Mouse (Mus musculus): ENCODE measurements around the gene Mrps18a. TPM values are rescaled to one million over a fixed set of nuclear protein-coding genes. Genes with fewer than 3 reads are reported as not detected.

Gene Mrps18a
- total RNA-seq, 2 experiments from 2014 or later, result 86.2 to 99.1 TPM

GRCm38 (mm10) chr17:46139872-46140271 lies 29.1 kb downstream of the Mrps18a start:
- DNase-seq (ENCODE audit: low spot score), result no peak

- DNase-seq (ENCODE audit: low spot score), result peak; percentile 76
Observed at GRCm38 (mm10) chr17:46143578-46144423, 33.0 kb downstream of the Mrps18a start, which contains the start of gene Rsph9. Rsph9 (minus strand) TSS chr17:46144216.

DNA sequence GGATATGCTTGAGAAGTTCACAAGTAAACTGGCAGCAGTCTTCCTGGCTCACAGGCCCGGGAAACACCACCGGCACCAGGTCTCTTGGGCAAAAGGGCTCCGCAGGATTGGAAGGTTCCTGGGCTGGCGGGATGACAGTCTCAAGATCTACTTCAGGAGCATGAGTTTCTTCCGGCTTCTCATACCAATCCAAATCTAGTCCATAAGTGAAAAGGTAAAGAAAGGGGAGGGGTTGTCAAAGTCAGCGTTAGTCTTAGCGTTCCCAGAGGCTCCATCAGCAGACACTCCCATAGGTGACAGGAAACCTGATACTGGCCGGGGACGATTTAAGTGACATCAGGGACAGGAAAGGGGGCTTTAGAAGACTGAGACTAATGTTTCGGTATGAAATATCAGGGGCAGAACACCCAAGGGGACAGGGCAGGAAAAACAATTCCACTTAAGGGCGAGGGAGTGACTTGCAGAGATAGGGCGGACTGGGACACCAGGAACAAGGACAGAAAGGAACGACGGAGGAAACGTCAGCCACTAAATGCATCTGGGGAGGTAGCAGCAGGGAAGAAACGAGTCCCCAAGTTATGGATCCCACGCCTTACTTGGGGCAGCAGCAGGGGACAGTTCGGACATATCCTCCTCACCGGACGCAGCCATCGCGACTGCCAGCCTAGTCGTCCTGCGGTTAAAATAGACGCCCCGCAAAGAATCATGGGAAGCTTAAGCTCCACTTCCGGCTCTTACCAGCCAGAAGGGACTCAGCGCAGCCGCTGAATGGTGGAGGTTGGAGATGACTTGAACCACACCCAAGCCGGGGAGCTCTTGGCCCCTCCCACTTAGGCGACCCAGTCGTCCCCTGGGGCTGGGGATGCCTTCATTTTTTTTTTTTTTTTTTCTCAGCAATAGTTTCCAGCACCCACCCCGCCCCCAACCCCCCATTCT lies 42.3 kb downstream of the Mrps18a start, which contains the start of gene Mad2l1bp:
Gene Mad2l1bp, minus strand, starts transcription at position 707 of the 936 bp plus-strand sequence.
- DNase-seq (ENCODE audit: low spot score), result peak; percentile 94

- no peak for DNase-seq (ENCODE audit: low spot score)
Observed at GRCm38 (mm10) chr17:46154336-46154735, 43.5 kb downstream of the Mrps18a start.

- DNase-seq (ENCODE audit: low spot score), result no peak
Observed at GRCm38 (mm10) chr17:46156680-46157079, 45.9 kb downstream of the Mrps18a start.

GRCm38 (mm10) chr17:46157131-46157530 lies 46.3 kb downstream of the Mrps18a start:
- DNase-seq (ENCODE audit: low spot score), result no peak

GRCm38 (mm10) chr17:46159236-46159635 lies 48.5 kb downstream of the Mrps18a start:
- no peak for DNase-seq (ENCODE audit: low spot score)

- peak; percentile 96 for DNase-seq (ENCODE audit: low spot score)
Observed at GRCm38 (mm10) chr17:46160090-46160662, 49.4 kb downstream of the Mrps18a start.

GRCm38 (mm10) chr17:46160686-46161085 lies 49.9 kb downstream of the Mrps18a start, which contains the start of gene Gtpbp2:
Gtpbp2 (plus strand) TSS chr17:46161032.
- peak; percentile 98 for DNase-seq (ENCODE audit: low spot score)

GRCm38 (mm10) chr17:46161179-46161578 lies 50.4 kb downstream of the Mrps18a start:
- no peak for DNase-seq (ENCODE audit: low spot score)

DNA sequence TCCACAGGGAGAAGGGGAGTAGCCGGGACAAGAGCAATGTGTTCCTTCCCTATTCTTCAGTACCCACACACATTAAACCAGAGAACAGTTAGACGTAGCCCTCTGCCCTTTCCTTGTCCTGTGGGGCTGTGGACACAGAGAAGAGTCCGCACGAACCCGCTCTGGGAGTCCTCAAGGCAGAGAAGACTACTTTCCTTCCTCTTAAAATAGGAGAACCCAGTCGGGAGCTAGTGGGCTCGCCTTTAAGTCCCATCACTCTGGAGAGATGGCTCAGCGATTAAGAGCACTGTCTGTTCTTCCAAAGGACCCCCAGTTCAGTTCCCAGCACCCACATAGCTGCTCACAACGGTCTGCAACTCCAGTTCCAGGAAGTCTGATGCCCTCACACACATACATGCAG lies 50.9 kb downstream of the Mrps18a start:
- DNase-seq (ENCODE audit: low spot score), result no peak

DNA sequence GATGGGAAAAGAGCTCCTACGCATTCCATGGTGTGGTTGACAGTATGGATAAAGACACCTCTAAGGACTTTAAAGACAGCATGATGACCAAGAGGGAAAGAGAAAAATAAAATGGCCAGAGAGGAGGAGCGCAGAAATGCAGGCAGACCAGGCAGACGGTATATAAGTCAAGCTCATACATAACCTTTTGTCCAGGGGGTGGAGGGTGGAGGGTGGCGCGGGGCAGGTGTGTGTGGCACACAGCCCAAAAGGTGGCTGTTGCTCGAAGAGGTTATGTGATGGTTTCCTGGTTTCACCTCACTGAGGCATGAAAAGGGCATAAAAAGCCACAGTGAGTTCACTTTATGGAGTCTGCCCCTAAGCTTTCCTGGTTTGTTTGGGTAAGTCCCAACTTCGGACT lies 51.8 kb downstream of the Mrps18a start:
- no peak for DNase-seq (ENCODE audit: low spot score)

DNA sequence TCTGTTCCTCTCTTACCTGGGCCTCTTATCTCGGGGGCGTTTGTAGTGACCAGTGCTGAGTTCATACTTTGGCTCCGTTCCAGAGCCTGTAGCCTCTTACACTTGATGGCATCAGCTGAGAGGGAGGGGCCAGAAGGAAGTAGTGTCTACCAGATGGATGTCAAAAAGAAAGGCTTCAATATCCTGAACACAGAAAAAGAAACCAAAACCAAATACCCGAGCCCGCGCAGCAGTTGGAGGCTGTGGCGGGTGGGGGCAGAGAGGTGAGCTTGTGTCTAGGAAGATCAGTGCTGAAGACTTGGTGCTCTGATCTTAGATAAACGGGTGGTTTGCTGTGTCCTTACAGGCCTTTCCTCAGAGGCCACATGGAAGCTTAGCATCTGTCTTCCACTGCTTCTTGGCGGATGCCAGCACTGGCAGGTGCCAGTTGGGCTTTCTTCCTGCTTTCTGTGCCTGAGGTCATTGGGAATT lies 52.2 kb downstream of the Mrps18a start:
- DNase-seq (ENCODE audit: low spot score), result no peak

- DNase-seq (ENCODE audit: low spot score), result no peak
Observed at GRCm38 (mm10) chr17:46164301-46164700, 53.5 kb downstream of the Mrps18a start.

DNA sequence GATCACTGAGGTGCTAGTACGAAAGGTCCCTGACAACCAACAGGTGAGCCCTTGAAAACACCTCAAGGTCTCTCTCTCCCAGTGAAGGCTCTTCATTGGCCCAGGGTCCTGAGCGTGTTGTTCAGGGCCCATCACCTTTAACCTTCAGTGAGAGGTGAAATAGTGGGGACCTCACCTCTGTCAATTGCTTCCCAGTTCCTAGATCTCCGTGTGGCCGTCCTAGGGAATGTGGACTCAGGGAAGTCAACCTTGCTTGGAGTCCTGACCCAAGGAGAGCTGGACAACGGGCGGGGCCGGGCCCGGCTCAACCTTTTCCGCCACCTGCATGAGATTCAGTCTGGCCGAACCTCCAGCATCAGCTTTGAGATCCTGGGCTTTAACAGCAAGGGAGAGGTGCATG lies 54.0 kb downstream of the Mrps18a start:
- no peak for DNase-seq (ENCODE audit: low spot score)

GRCm38 (mm10) chr17:46165460-46165859 lies 54.7 kb downstream of the Mrps18a start:
- no peak for DNase-seq (ENCODE audit: low spot score)

- DNase-seq (ENCODE audit: low spot score), result no peak
Observed at GRCm38 (mm10) chr17:46166270-46166669, 55.5 kb downstream of the Mrps18a start.

DNA sequence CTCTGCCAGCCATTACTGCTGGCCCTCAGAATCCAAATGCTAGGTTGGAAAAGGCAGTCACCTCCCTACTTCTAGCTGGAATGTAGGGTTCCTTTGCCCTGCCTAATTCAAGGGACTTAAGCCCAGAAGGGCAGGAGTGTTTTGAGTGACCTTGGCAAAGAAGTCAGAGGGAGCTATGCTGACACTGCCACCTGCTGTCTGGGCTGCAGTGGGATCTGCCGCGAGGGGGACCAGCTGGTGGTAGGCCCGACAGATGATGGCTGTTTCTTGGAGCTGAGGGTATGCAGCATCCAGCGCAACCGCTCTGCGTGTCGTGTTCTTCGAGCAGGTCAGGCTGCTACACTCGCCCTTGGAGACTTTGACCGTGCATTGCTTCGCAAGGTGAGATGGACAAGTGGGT lies 56.2 kb downstream of the Mrps18a start:
- DNase-seq (ENCODE audit: low spot score), result peak; percentile 38

GRCm38 (mm10) chr17:46168318-46168717 lies 57.5 kb downstream of the Mrps18a start:
- DNase-seq (ENCODE audit: low spot score), result no peak

- no peak for DNase-seq (ENCODE audit: low spot score)
Observed at GRCm38 (mm10) chr17:46168768-46169167, 58.0 kb downstream of the Mrps18a start.

DNA sequence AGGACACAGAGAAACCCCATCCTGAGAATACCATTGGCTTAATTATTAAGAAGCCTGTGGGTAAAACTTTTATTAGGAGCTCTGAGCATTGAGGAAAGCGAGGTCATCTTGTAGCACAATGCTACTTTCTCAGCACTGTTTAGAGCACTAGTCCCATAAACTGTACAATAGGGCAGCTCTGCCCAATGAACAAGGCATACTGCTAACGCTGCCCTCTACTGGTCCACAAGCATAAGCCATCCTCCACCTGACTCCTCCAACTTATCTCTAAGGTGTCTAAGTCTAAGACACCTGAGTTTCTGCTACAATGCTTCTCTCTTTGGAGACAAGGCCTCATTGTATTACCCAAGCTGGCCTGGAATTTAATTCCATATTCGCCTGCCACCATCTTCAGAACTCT lies 59.8 kb downstream of the Mrps18a start:
- no peak for DNase-seq (ENCODE audit: low spot score)

Data from gastrocnemius, adult 18-20 months (tissue).